Mouse (Mus musculus): ENCODE data around the gene Olfr1155. TPM values are rescaled to one million over a fixed set of nuclear protein-coding genes. Genes with fewer than 3 reads are reported as not detected.

Gene Olfr1155
- polyA plus RNA-seq (2012): not detected in 2 replicates

- Histone ChIP-seq H3K4me1 (ENCODE audit: control insufficient read depth) (no peaks in the 10 kb centered on the region), H3K27me3 (ENCODE audit: control insufficient read depth) (no peaks in the 10 kb centered on the region), H3K4me3 (replicated peaks) (no peak within 1 kb of the TSS), H3K36me3 (ENCODE audit: control insufficient read depth) (no peaks in the 10 kb centered on the region), H3K9me3 (ENCODE audit: control insufficient read depth, low read length) (no peaks in the 10 kb centered on the region)
- TF ChIP-seq TAL1 (IDR thresholded peaks at IDR 0.05; ENCODE audit: low read length) (no peak), GATA1 (IDR thresholded peaks at IDR 0.05; ENCODE audit: low read length) (no peak)
These were observed at the start of gene Olfr1155 for GRCm38 (mm10) chr2:87945037-87945436. Olfr1155 (minus strand) TSS chr2:87945137.

GRCm38 (mm10) chr2:87989813-87990212, 44.9 kb upstream of the Olfr1155 start, which contains the start of gene Olfr1158:
Olfr1158 (plus strand) TSS chr2:87990113.
- no peaks in the 10 kb centered on the region for H3K36me3 ChIP-seq (ENCODE audit: control insufficient read depth)
- H3K4me3 ChIP-seq (replicated peaks): no peak within 1 kb of the TSS
- H3K9me3 ChIP-seq (ENCODE audit: control insufficient read depth, low read length): no peaks in the 10 kb centered on the region; the same call in 1 of the 2 replicates
- H3K4me1 ChIP-seq (ENCODE audit: control insufficient read depth): no peaks in the 10 kb centered on the region
- TF ChIP-seq GATA1 (IDR thresholded peaks at IDR 0.05; ENCODE audit: low read length) (no peak), TAL1 (IDR thresholded peaks at IDR 0.05; ENCODE audit: low read length) (no peak)
- H3K27me3 ChIP-seq (ENCODE audit: control insufficient read depth): no peaks in the 10 kb centered on the region

GRCm38 (mm10) chr2:87974563-87974962, 29.6 kb upstream of the Olfr1155 start, which contains the start of gene Olfr74:
Olfr74 (minus strand) TSS chr2:87974663.
- H3K27me3 ChIP-seq (ENCODE audit: control insufficient read depth): no peaks in the 10 kb centered on the region
- no peak within 1 kb of the TSS for H3K4me3 ChIP-seq (replicated peaks)
- peaks cover 6% of the 10 kb centered on the region for H3K9me3 ChIP-seq (ENCODE audit: control insufficient read depth, low read length)
- TF ChIP-seq TAL1 (IDR thresholded peaks at IDR 0.05; ENCODE audit: low read length) (no peak), GATA1 (IDR thresholded peaks at IDR 0.05; ENCODE audit: low read length) (no peak)
- no peaks in the 10 kb centered on the region for H3K4me1 ChIP-seq (ENCODE audit: control insufficient read depth)
- no peaks in the 10 kb centered on the region for H3K36me3 ChIP-seq (ENCODE audit: control insufficient read depth)

- no peaks in the 10 kb centered on the region for H3K4me1 ChIP-seq (ENCODE audit: control insufficient read depth)
- no peak for TF ChIP-seq TAL1 (IDR thresholded peaks at IDR 0.05; ENCODE audit: low read length)
- TF ChIP-seq GATA1 (IDR thresholded peaks at IDR 0.05; ENCODE audit: low read length): no peak
- H3K36me3 ChIP-seq (ENCODE audit: control insufficient read depth): no peaks in the 10 kb centered on the region
- no peaks in the 10 kb centered on the region; the same call in 1 of the 2 replicates for H3K9me3 ChIP-seq (ENCODE audit: control insufficient read depth, low read length)
- no peaks in the 10 kb centered on the region for H3K27me3 ChIP-seq (ENCODE audit: control insufficient read depth)
- no peak within 1 kb of the TSS for H3K4me3 ChIP-seq (replicated peaks)
These were observed 23.3 kb upstream of the Olfr1155 start, which contains the start of gene Olfr1157 for GRCm38 (mm10) chr2:87968199-87968598. Olfr1157 (minus strand) TSS chr2:87968299.

GRCm38 (mm10) chr2:87953000-87953399, 8.1 kb upstream of the Olfr1155 start, which contains the start of gene Olfr1156:
Olfr1156 (minus strand) TSS chr2:87953100.
- Histone ChIP-seq H3K36me3 (ENCODE audit: control insufficient read depth) (no peaks in the 10 kb centered on the region), H3K4me1 (ENCODE audit: control insufficient read depth) (no peaks in the 10 kb centered on the region), H3K9me3 (ENCODE audit: control insufficient read depth, low read length) (no peaks in the 10 kb centered on the region), H3K27me3 (ENCODE audit: control insufficient read depth) (no peaks in the 10 kb centered on the region), H3K4me3 (replicated peaks) (no peak within 1 kb of the TSS)
- TF ChIP-seq TAL1 (IDR thresholded peaks at IDR 0.05; ENCODE audit: low read length) (no peak), GATA1 (IDR thresholded peaks at IDR 0.05; ENCODE audit: low read length) (no peak)

GRCm38 (mm10) chr2:87905066-87905465, 39.9 kb downstream of the Olfr1155 start, which contains the start of gene Olfr1154:
Olfr1154 (minus strand) TSS chr2:87905166.
- Histone ChIP-seq H3K27me3 (ENCODE audit: control insufficient read depth) (no peaks in the 10 kb centered on the region), H3K4me3 (replicated peaks) (no peak within 1 kb of the TSS), H3K9me3 (ENCODE audit: control insufficient read depth, low read length) (no peaks in the 10 kb centered on the region), H3K4me1 (ENCODE audit: control insufficient read depth) (no peaks in the 10 kb centered on the region), H3K36me3 (ENCODE audit: control insufficient read depth) (no peaks in the 10 kb centered on the region)
- TF ChIP-seq TAL1 (IDR thresholded peaks at IDR 0.05; ENCODE audit: low read length): no peak
- no peak for TF ChIP-seq GATA1 (IDR thresholded peaks at IDR 0.05; ENCODE audit: low read length)

- Histone ChIP-seq H3K36me3 (ENCODE audit: control insufficient read depth) (no peaks in the 10 kb centered on the region), H3K9me3 (ENCODE audit: control insufficient read depth, low read length) (no peaks in the 10 kb centered on the region; the same call in 1 of the 2 replicates), H3K4me3 (replicated peaks) (no peak within 1 kb of the TSS), H3K27me3 (ENCODE audit: control insufficient read depth) (no peaks in the 10 kb centered on the region), H3K4me1 (ENCODE audit: control insufficient read depth) (no peaks in the 10 kb centered on the region)
- TF ChIP-seq GATA1 (IDR thresholded peaks at IDR 0.05; ENCODE audit: low read length) (no peak), TAL1 (IDR thresholded peaks at IDR 0.05; ENCODE audit: low read length) (no peak)
These were observed 50.3 kb downstream of the Olfr1155 start, which contains the start of gene Olfr1153 for GRCm38 (mm10) chr2:87894662-87895061. Olfr1153 (plus strand) TSS chr2:87894962.

Other genes starting within 250 kb of the Olfr1155 start
- not detected in 2 replicates for gene Olfr1137, start 232.0 kb downstream of the Olfr1155 start, polyA plus RNA-seq (2012)
- gene Olfr1138, start 205.2 kb downstream of the Olfr1155 start, polyA plus RNA-seq (2012): not detected in 2 replicates
- not detected in 2 replicates for gene Olfr1140, start 201.4 kb downstream of the Olfr1155 start, polyA plus RNA-seq (2012)
- not detected in 2 replicates for gene Olfr1141, start 191.1 kb downstream of the Olfr1155 start, polyA plus RNA-seq (2012)
- gene Olfr152, start 165.7 kb downstream of the Olfr1155 start, polyA plus RNA-seq (2012): not detected in 2 replicates
- gene Olfr1143, start 144.5 kb downstream of the Olfr1155 start, polyA plus RNA-seq (2012): not detected in 2 replicates
- not detected in 2 replicates for gene Olfr1145, start 135.3 kb downstream of the Olfr1155 start, polyA plus RNA-seq (2012)
- gene Olfr1148, start 114.6 kb downstream of the Olfr1155 start, polyA plus RNA-seq (2012): not detected in 2 replicates
- not detected in 2 replicates for gene Olfr1150-ps1, start 101.1 kb downstream of the Olfr1155 start, polyA plus RNA-seq (2012)
- 0.02 TPM in 1 of 2 replicates, not detected in the other for gene Olfr1151, start 89.3 kb downstream of the Olfr1155 start, polyA plus RNA-seq (2012)
- not detected in 2 replicates for gene Olfr1152, start 78.6 kb downstream of the Olfr1155 start, polyA plus RNA-seq (2012)
- not detected in 2 replicates for gene Olfr1153, start 50.2 kb downstream of the Olfr1155 start, polyA plus RNA-seq (2012)
- gene Olfr1154, start 40.0 kb downstream of the Olfr1155 start, polyA plus RNA-seq (2012): 0.06 TPM in 1 of 2 replicates, not detected in the other
- not detected in 2 replicates for gene Olfr1156, start 8.0 kb upstream of the Olfr1155 start, polyA plus RNA-seq (2012)
- gene Olfr1157, start 23.2 kb upstream of the Olfr1155 start, polyA plus RNA-seq (2012): not detected in 2 replicates
- gene Olfr74, start 29.5 kb upstream of the Olfr1155 start, polyA plus RNA-seq (2012): not detected in 2 replicates
- gene Olfr1158, start 45.0 kb upstream of the Olfr1155 start, polyA plus RNA-seq (2012): not detected in 2 replicates
- not detected in 2 replicates for gene Olfr1160, start 63.1 kb upstream of the Olfr1155 start, polyA plus RNA-seq (2012)
- not detected in 2 replicates for gene Olfr1161, start 77.6 kb upstream of the Olfr1155 start, polyA plus RNA-seq (2012)
- gene Olfr73, start 92.6 kb upstream of the Olfr1155 start, polyA plus RNA-seq (2012): not detected in 2 replicates
- not detected in 2 replicates for gene Olfr1162, start 106.0 kb upstream of the Olfr1155 start, polyA plus RNA-seq (2012)
- not detected in 2 replicates for gene Olfr1163, start 126.7 kb upstream of the Olfr1155 start, polyA plus RNA-seq (2012)
- not detected in 2 replicates for gene Olfr1164, start 148.8 kb upstream of the Olfr1155 start, polyA plus RNA-seq (2012)
- not detected in 2 replicates for gene Olfr1166, start 183.1 kb upstream of the Olfr1155 start, polyA plus RNA-seq (2012)
- gene Olfr1167, start 210.1 kb upstream of the Olfr1155 start, polyA plus RNA-seq (2012): not detected in 2 replicates
- not detected in 2 replicates for gene Olfr1168, start 236.7 kb upstream of the Olfr1155 start, polyA plus RNA-seq (2012)

All from erythroblast, embryonic 14.5 days (primary cell).